Mouse (Mus musculus): ENCODE results near the gene Jakmip3.

GRCm38 (mm10) chr7:139031215-139031614, 90.7 kb downstream of the Jakmip3 start:
- TF ChIP-seq MAFK (IDR thresholded peaks at IDR 0.05; ENCODE audit: insufficient read depth, low read depth, low read length) (no peak), ZC3H11A (IDR thresholded peaks at IDR 0.05; ENCODE audit: borderline replicate concordance, low read depth, low read length) (no peak), CHD2 (IDR thresholded peaks at IDR 0.05; ENCODE audit: low read depth, low read length) (no peak), ZNF384 (IDR thresholded peaks at IDR 0.05; ENCODE audit: low read depth, low read length) (no peak)
